Mouse (Mus musculus): Measurements from ENCODE around the gene Cdk5. TPM values are rescaled to one million over a fixed set of nuclear protein-coding genes. Genes with fewer than 3 reads are reported as not detected.

Gene Cdk5
- 12.3 TPM for polyA plus RNA-seq (2014; fragmentation: Illumina TruSeq; extraction: RNeasy Lipid Tissue Mini Kit (QIAGEN cat#74804); ENCODE audit: low read depth, low replicate concordance)

GRCm38 (mm10) chr5:24423129-24424003 is at the start of gene Cdk5, which contains the start of gene Slc4a2:
Cdk5 (minus strand) TSS chr5:24423530.
Slc4a2 (plus strand) TSS chr5:24423837.

GRCm38 (mm10) chr5:24452030-24452690 is 28.8 kb upstream of the Cdk5 start, which contains the start of gene Agap3:
Agap3 (plus strand) TSS chr5:24452177.

GRCm38 (mm10) chr5:24447624-24448298 is 24.4 kb upstream of the Cdk5 start, which contains the start of gene Tmub1:
Tmub1 (minus strand) TSS chr5:24447854.

GRCm38 (mm10) chr5:24444746-24445427 is 21.6 kb upstream of the Cdk5 start, which contains the start of gene Fastk:
Fastk (minus strand) TSS chr5:24445287.

GRCm38 (mm10) chr5:24413042-24413693 is 10.2 kb downstream of the Cdk5 start, which contains the start of gene Asic3:
Asic3 (plus strand) TSS chr5:24413392.

GRCm38 (mm10) chr5:24393392-24393997 is 29.8 kb downstream of the Cdk5 start, which contains the start of gene Abcb8:
Abcb8 (plus strand) TSS chr5:24393663.

GRCm38 (mm10) chr5:24391864-24392263 is 31.5 kb downstream of the Cdk5 start, which contains the start of gene Atg9b:
Atg9b (minus strand) TSS chr5:24392143.

Other genes starting within 250 kb of the Cdk5 start
- 0.35 TPM for gene Kcnh2, start 71.9 kb downstream of the Cdk5 start, polyA plus RNA-seq (2014; fragmentation: Illumina TruSeq; extraction: RNeasy Lipid Tissue Mini Kit (QIAGEN cat#74804); ENCODE audit: low read depth, low replicate concordance)
- gene Nos3, start 58.7 kb downstream of the Cdk5 start, polyA plus RNA-seq (2014; fragmentation: Illumina TruSeq; extraction: RNeasy Lipid Tissue Mini Kit (QIAGEN cat#74804); ENCODE audit: low read depth, low replicate concordance): 0.35 TPM
- not detected for gene Atg9b, start 31.4 kb downstream of the Cdk5 start, polyA plus RNA-seq (2014; fragmentation: Illumina TruSeq; extraction: RNeasy Lipid Tissue Mini Kit (QIAGEN cat#74804); ENCODE audit: low read depth, low replicate concordance)
- gene Abcb8, start 29.9 kb downstream of the Cdk5 start, polyA plus RNA-seq (2014; fragmentation: Illumina TruSeq; extraction: RNeasy Lipid Tissue Mini Kit (QIAGEN cat#74804); ENCODE audit: low read depth, low replicate concordance): 1.5 TPM
- gene Asic3, start 10.1 kb downstream of the Cdk5 start, polyA plus RNA-seq (2014; fragmentation: Illumina TruSeq; extraction: RNeasy Lipid Tissue Mini Kit (QIAGEN cat#74804); ENCODE audit: low read depth, low replicate concordance): not detected
- 3.8 TPM for gene Slc4a2, start 307 bp upstream of the Cdk5 start, polyA plus RNA-seq (2014; fragmentation: Illumina TruSeq; extraction: RNeasy Lipid Tissue Mini Kit (QIAGEN cat#74804); ENCODE audit: low read depth, low replicate concordance)
- gene Fastk, start 21.8 kb upstream of the Cdk5 start, polyA plus RNA-seq (2014; fragmentation: Illumina TruSeq; extraction: RNeasy Lipid Tissue Mini Kit (QIAGEN cat#74804); ENCODE audit: low read depth, low replicate concordance): 2.4 TPM
- gene Tmub1, start 24.3 kb upstream of the Cdk5 start, polyA plus RNA-seq (2014; fragmentation: Illumina TruSeq; extraction: RNeasy Lipid Tissue Mini Kit (QIAGEN cat#74804); ENCODE audit: low read depth, low replicate concordance): 0.93 TPM
- 4.7 TPM for gene Agap3, start 28.6 kb upstream of the Cdk5 start, polyA plus RNA-seq (2014; fragmentation: Illumina TruSeq; extraction: RNeasy Lipid Tissue Mini Kit (QIAGEN cat#74804); ENCODE audit: low read depth, low replicate concordance)
- gene Gbx1, start 103.7 kb upstream of the Cdk5 start, polyA plus RNA-seq (2014; fragmentation: Illumina TruSeq; extraction: RNeasy Lipid Tissue Mini Kit (QIAGEN cat#74804); ENCODE audit: low read depth, low replicate concordance): not detected
- gene Asb10, start 117.4 kb upstream of the Cdk5 start, polyA plus RNA-seq (2014; fragmentation: Illumina TruSeq; extraction: RNeasy Lipid Tissue Mini Kit (QIAGEN cat#74804); ENCODE audit: low read depth, low replicate concordance): not detected
- not detected for gene 4931409K22Rik, start 133.3 kb upstream of the Cdk5 start, polyA plus RNA-seq (2014; fragmentation: Illumina TruSeq; extraction: RNeasy Lipid Tissue Mini Kit (QIAGEN cat#74804); ENCODE audit: low read depth, low replicate concordance)
- gene Abcf2, start 153.9 kb upstream of the Cdk5 start, polyA plus RNA-seq (2014; fragmentation: Illumina TruSeq; extraction: RNeasy Lipid Tissue Mini Kit (QIAGEN cat#74804); ENCODE audit: low read depth, low replicate concordance): 20.0 TPM
- 2.4 TPM for gene Chpf2, start 163.2 kb upstream of the Cdk5 start, polyA plus RNA-seq (2014; fragmentation: Illumina TruSeq; extraction: RNeasy Lipid Tissue Mini Kit (QIAGEN cat#74804); ENCODE audit: low read depth, low replicate concordance)
- 3.0 TPM for gene Smarcd3, start 200.9 kb upstream of the Cdk5 start, polyA plus RNA-seq (2014; fragmentation: Illumina TruSeq; extraction: RNeasy Lipid Tissue Mini Kit (QIAGEN cat#74804); ENCODE audit: low read depth, low replicate concordance)

Measured in adrenal gland, adult 10 weeks (tissue).